Mouse (Mus musculus) limb, embryonic 14.5 days (tissue): Measurements from ENCODE around the gene Mtfr1l. TPM values are rescaled to one million over a fixed set of nuclear protein-coding genes. Genes with fewer than 3 reads are reported as not detected.

Experiments
- ATAC-seq: fragments of 200-750 bp; cut with Nextera tagmentation; 2 replicates; pipeline ENCODE4 v1.8.0; 2017; ENCODE audit warnings: low read depth, moderate number of reproducible peaks, moderate TSS enrichment; ENCODE audit not compliant: low FRiP score
- DNase-seq: peaks from one replicate; pipeline ENCODE4 v3.0.0-alpha.2; 2015; ENCODE audit warnings: low spot score
- H3K27ac ChIP-seq: fragments of 300-500 bp; sonication (generic); replicated peaks from 2 replicates; pipeline ENCODE4 v1.5.1; 2014; ENCODE audit warnings: low read depth, mild to moderate bottlenecking, low read length, moderate library complexity, mixed read lengths
- H3K27me3 ChIP-seq: fragments of 300-500 bp; sonication (generic); 2 replicates; pipeline ENCODE4 v1.6.1; 2014; ENCODE audit warnings: low read length, mixed read lengths; ENCODE audit not compliant: control insufficient read depth, insufficient read depth
- H3K36me3 ChIP-seq: fragments of 300-500 bp; sonication (generic); 2 replicates; pipeline ENCODE4 v1.6.1; 2014; ENCODE audit warnings: mild to moderate bottlenecking, low read length, moderate library complexity, mixed read lengths; ENCODE audit not compliant: control insufficient read depth, insufficient read depth
- H3K4me1 ChIP-seq: fragments of 300-500 bp; sonication (generic); 2 replicates; pipeline ENCODE4 v1.6.1; 2014; ENCODE audit warnings: antibody characterized with exemption, low read length, mixed read lengths; ENCODE audit not compliant: control insufficient read depth, insufficient read depth
- H3K4me2 ChIP-seq: fragments of 300-500 bp; sonication (generic); replicated peaks from 2 replicates; pipeline ENCODE4 v1.6.1; 2014; ENCODE audit warnings: low read depth, mild to moderate bottlenecking, low read length, moderate library complexity; ENCODE audit not compliant: severe bottlenecking
- H3K4me3 ChIP-seq: fragments of 300-500 bp; sonication (generic); replicated peaks from 2 replicates; pipeline ENCODE4 v1.5.1; 2014; ENCODE audit warnings: low read length
- H3K9ac ChIP-seq: fragments of 300-500 bp; sonication (generic); 2 replicates; pipeline ENCODE4 v1.6.1; 2014; ENCODE audit warnings: mild to moderate bottlenecking, low read depth, low read length, moderate library complexity; ENCODE audit not compliant: severe bottlenecking
- H3K9me3 ChIP-seq: fragments of 300-500 bp; sonication (generic); 2 replicates; pipeline ENCODE4 v1.6.1; 2016; ENCODE audit warnings: low read length; ENCODE audit not compliant: control insufficient read depth
- POLR2A ChIP-seq: fragments of 200-500 bp; IDR thresholded peaks from 2 replicates; pipeline ENCODE4 v1.8.0; 2012; ENCODE audit warnings: inconsistent platforms, mild to moderate bottlenecking, moderate library complexity, borderline replicate concordance; ENCODE audit not compliant: insufficient read depth, insufficient read length; ENCODE audit errors: extremely low read depth
- WGBS: fragments of 180-500 bp; shearing (Covaris S2); extraction: QIAGEN DNeasy Blood & Tissue Kit; methylation state at CpG from one replicate; pipeline ENCODE4 v1.1.7; 2014; 5-methylcytosine and 5-hydroxymethylcytosine counted together
- polyA plus RNA-seq, 2 experiments: library from polyadenylated mRNA; depleted of rRNA in 1 of 2; stranded (reverse) in 1 of 2; unstranded in 1 of 2; fragments of >200 nt; fragmentation: Nextera tagmentation in 1 of 2; extraction: Ambion mirVana in 1 of 2; gene quantifications; 2 replicates each; pipeline versions ENCODE4 v1.2.1 to v1.2.3; 2012 to 2014

Gene Mtfr1l
- polyA plus RNA-seq, 2 experiments, result 111 to 123 TPM

DNA sequence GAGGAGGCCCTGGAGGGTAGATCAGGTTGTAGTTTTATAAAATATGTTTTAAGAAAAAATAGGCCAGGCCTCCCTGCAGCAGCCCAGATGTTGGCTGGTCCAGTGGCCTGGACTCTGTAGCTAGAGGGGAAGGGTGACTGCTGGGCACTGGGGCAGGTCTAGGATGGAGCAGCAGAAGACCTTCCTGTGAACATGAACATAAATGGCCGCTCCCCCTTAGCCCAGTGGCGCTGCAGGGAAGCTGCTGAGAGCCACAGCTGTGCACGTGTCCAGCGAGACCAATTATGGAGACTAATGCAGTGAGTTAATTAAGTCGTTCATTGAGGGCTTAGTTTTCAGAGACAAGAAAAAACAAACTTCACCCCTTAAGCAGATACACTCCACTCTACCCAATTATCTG lies 9.4 kb downstream of the Mtfr1l start:
- H3K27ac ChIP-seq, result no peak overlapping the region
- no peak overlapping the region for H3K9ac ChIP-seq
- no peak for ATAC-seq
- no peak for TF ChIP-seq POLR2A
- no peak overlapping the region for H3K4me3 ChIP-seq
- no peaks in the 10 kb centered on the region for H3K9me3 ChIP-seq
- DNase-seq, result no peak
- WGBS, result 70% methylated on average over 5 of the region's 5 CpGs
- no peaks in the 10 kb centered on the region for H3K27me3 ChIP-seq
- H3K36me3 ChIP-seq, result peaks cover 72% of the 10 kb centered on the region
- H3K4me1 ChIP-seq, result no peaks in the 10 kb centered on the region
- H3K4me2 ChIP-seq, result no peak overlapping the region

DNA sequence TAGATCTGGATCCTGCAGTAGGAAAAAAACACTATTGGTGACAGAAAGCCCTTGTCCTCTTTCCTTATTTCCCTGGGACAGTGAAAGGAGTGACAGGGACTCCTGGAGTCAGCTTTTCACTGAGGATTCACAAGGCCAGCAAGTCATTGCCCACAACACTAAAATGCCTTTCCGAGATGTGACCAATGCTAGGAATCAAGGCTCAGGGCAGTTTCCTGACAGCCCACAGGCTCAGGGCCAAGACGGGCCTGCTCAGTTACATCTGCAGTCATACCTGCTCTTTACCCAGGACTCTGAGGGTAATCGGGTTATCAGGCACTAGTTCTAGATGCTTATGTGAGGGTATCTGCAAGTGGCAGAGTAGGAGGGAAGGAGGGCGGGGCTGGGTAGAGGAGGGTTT lies 11.7 kb downstream of the Mtfr1l start:
- no peak overlapping the region for H3K27ac ChIP-seq
- no peaks in the 10 kb centered on the region for H3K4me1 ChIP-seq
- DNase-seq, result no peak
- H3K9ac ChIP-seq, result no peak overlapping the region
- no peaks in the 10 kb centered on the region for H3K9me3 ChIP-seq
- H3K27me3 ChIP-seq, result no peaks in the 10 kb centered on the region
- WGBS, result 87% methylated on average over 4 of the region's 4 CpGs
- H3K4me2 ChIP-seq, result no peak overlapping the region
- peaks cover 49% of the 10 kb centered on the region for H3K36me3 ChIP-seq
- TF ChIP-seq POLR2A, result no peak
- ATAC-seq, result no peak
- H3K4me3 ChIP-seq, result no peak overlapping the region

DNA sequence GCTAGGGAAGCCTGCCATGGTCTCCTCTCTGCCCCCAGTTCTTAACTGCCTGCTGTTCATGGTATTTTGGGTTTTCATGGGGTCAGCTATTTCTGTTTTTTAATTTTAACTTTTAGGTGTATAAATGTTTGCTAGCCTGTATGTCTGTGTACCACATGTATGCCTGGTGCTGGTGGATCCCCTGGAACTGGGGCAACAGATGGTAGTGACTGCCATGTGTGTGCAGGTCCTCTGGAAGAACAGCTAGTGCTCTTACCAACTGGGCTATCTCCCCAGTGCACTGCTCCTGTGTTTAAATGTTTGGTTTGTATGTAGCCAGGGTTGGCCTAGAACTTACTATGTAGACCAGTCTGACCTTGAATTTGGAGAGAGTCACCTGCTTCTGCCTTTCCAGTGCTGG lies 15.9 kb downstream of the Mtfr1l start:
- DNase-seq, result no peak
- no peak overlapping the region for H3K27ac ChIP-seq
- no peaks in the 10 kb centered on the region for H3K4me1 ChIP-seq
- H3K4me3 ChIP-seq, result no peak overlapping the region
- H3K36me3 ChIP-seq, result peaks cover 10% of the 10 kb centered on the region
- no peak for ATAC-seq
- no peak for TF ChIP-seq POLR2A
- no peaks in the 10 kb centered on the region for H3K9me3 ChIP-seq
- no peaks in the 10 kb centered on the region for H3K27me3 ChIP-seq
- no peak overlapping the region for H3K4me2 ChIP-seq
- H3K9ac ChIP-seq, result no peak overlapping the region

DNA sequence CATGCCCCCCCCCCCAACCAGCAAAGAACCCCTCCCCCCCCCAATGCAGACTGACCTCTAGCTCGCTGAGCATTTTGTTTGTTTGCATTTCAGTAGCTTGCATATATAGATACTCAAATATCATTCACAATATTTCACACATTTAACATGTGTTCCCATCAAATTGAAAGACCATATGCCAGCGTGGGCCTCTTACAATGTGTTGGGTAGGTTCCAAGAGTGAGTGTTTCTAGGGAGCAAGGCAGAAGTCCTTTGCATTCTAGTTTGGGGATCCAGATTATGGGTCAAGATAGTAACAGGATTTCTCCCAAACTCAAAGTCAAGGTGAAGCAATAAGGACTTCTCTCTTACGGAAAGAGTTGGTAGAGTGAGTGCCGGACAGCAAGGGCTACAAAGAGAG lies 16.6 kb downstream of the Mtfr1l start:
- Histone ChIP-seq H3K4me1 (no peaks in the 10 kb centered on the region), H3K27ac (no peak overlapping the region), H3K9ac (no peak overlapping the region), H3K4me2 (no peak overlapping the region), H3K27me3 (no peaks in the 10 kb centered on the region), H3K9me3 (no peaks in the 10 kb centered on the region), H3K4me3 (no peak overlapping the region), H3K36me3 (peaks cover 4% of the 10 kb centered on the region; the same call in 1 of the 2 replicates)
- WGBS, result 92% methylated on average over 4 of the region's 4 CpGs
- no peak for TF ChIP-seq POLR2A
- DNase-seq (no peak), ATAC-seq (no peak)

DNA sequence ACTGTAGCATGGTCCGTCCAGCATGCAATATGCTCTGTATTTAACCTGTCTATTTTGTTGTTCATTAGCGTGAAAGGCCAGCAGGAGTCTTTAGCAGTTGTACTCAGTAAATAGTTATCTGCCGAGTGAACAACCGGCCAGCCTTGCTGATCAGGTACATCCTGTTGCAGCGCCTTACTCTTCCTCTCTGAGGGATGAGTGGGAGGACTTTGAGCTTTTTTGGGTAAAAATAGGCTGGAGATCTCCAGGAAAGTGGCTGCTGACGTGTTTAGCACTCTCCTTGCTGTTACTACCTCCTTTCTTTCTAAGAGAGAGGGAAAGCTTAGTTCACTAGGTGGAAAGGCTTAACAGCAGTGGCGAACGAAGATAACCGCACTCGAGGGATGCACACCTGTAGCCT lies 17.5 kb downstream of the Mtfr1l start:
- no peak for DNase-seq
- ATAC-seq, result no peak
- 91% methylated on average over 10 of the region's 10 CpGs for WGBS
- no peak for TF ChIP-seq POLR2A
- Histone ChIP-seq H3K9ac (no peak overlapping the region), H3K4me1 (no peaks in the 10 kb centered on the region), H3K4me3 (no peak overlapping the region), H3K27me3 (no peaks in the 10 kb centered on the region), H3K36me3 (peaks cover 4% of the 10 kb centered on the region; the same call in 1 of the 2 replicates), H3K4me2 (no peak overlapping the region), H3K27ac (no peak overlapping the region), H3K9me3 (no peaks in the 10 kb centered on the region)

DNA sequence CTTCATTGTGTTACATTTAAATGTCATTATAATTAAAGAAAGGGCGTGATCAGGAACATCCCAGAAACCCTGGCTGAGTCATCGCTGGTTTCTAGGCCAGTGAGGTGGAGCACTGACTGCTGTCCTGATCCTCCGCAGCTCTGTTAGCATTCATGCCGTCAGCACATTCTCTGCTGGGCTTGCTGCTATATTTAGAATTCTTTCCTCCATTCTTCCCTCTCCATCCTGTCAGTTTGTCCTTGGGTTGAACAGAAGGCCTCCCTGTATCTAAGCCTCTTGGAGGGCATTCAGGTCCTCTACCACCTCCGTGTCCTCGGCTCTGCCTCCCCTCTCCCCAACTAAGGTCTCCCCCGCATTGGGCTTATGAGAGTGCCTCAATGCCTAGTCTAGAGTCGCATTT lies 18.2 kb downstream of the Mtfr1l start:
- Histone ChIP-seq H3K4me1 (no peaks in the 10 kb centered on the region), H3K9me3 (no peaks in the 10 kb centered on the region), H3K36me3 (peaks cover 4% of the 10 kb centered on the region; the same call in 1 of the 2 replicates), H3K27ac (no peak overlapping the region), H3K9ac (no peak overlapping the region), H3K4me2 (no peak overlapping the region), H3K4me3 (no peak overlapping the region), H3K27me3 (no peaks in the 10 kb centered on the region)
- DNase-seq (no peak), ATAC-seq (no peak)
- no peak for TF ChIP-seq POLR2A
- WGBS, result 77% methylated on average over 8 of the region's 8 CpGs
